Mouse (Mus musculus): Measurements from ENCODE around the gene Rgs3.

Rgs3 gene

GRCm38 (mm10) chr4:62559797-62560329, at the start of gene Rgs3:
Rgs3 (plus strand) TSS chr4:62559847.
- no peak for DNase-seq (ENCODE audit: low spot score in 2 of 2)

GRCm38 (mm10) chr4:62509946-62510345, 49.7 kb upstream of the Rgs3 start:
- DNase-seq (ENCODE audit: low spot score in 2 of 2) = no peak

- DNase-seq (ENCODE audit: low spot score in 2 of 2) = no peak
Observed at GRCm38 (mm10) chr4:62513998-62514506, 45.6 kb upstream of the Rgs3 start.

- DNase-seq (ENCODE audit: low spot score in 2 of 2) = no peak
Observed at GRCm38 (mm10) chr4:62514995-62515394, 44.7 kb upstream of the Rgs3 start.

- no peak for DNase-seq (ENCODE audit: low spot score in 2 of 2)
Observed at GRCm38 (mm10) chr4:62515490-62515889, 44.2 kb upstream of the Rgs3 start.

GRCm38 (mm10) chr4:62516079-62516478, 43.6 kb upstream of the Rgs3 start:
- DNase-seq (ENCODE audit: low spot score in 2 of 2) = no peak

- no peak for DNase-seq (ENCODE audit: low spot score in 2 of 2)
Observed at GRCm38 (mm10) chr4:62516579-62516978, 43.1 kb upstream of the Rgs3 start.

GRCm38 (mm10) chr4:62517046-62517445, 42.6 kb upstream of the Rgs3 start:
- no peak for DNase-seq (ENCODE audit: low spot score in 2 of 2)

DNA sequence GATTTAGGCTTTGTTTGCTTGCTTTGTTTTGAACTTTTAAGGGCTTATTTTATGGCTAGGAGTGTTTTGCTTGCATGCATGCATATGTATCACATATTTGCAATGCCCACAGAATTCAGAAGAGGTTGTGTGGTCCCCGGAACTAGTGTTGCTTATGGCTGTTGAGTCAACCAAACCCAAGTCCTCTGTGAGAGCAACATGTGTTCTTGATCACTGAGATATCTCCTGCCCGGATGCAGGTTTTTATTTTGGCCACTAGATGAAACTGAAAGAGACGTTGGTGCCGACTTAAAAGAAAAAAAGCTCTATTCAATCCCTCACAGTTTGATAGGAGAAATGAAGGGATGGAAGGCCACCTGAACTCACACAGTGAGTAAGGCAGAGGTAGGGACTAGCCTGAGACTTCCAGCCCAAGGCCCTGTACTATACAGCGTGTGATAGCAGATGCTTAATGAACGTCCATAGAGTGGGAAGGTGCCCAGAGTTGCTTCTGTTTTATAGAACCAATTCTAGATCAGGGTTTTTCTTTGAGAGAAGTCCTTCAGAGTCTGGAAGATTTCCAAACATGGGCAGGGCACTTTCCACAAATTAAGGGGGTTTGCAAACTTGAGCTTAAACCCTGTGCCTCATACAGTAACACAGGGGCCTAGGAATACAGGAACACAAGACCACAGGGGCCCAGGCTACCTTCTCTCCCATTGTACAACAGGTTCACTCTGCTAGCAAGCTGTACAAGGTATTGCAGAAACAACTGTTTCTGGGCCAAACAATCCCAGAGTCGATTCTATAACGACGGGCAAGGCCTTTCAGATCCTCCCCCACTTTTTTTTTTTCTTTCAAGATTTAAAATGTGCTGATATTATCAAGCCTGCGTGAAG, 41.9 kb upstream of the Rgs3 start:
- peak in 1 of 2 experiments; percentile 31 for DNase-seq (ENCODE audit: low spot score in 2 of 2)

DNA sequence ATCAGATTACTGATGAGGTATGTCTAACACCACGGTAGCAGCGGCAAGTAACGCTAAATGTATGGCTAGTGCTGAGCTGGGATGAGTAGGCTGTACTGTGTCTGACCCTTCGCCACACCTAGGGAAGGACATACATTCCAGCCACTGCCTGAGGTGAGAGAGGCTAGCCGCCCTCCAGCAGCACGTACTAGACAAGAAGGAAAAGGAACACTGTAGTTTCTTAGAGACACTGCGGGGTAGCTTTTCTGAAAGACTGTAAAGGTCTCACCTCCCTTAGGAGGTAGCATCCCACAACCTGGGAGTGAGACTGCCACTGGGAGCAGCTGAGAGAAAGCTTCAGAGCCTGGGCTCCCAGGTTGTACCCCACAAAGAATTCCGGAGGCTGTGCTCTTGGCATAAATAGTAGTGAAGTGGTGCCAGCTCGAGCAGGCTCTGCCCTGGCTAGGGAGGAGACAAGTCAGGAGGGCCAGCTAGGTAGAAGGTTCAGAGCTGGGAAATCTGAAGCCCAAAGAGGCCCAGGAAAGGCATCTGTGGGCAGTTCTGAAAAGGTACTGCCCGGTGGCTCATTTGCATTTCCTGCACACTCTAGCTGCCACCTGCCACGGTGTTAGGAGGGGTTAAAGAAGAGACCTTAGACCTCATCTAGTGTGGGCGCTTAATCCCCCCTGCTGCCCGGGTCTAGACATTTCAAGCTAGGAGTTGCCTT, 41.1 kb upstream of the Rgs3 start:
- peak in 1 of 2 experiments; percentile 11 for DNase-seq (ENCODE audit: low spot score in 2 of 2)

- DNase-seq (ENCODE audit: low spot score in 2 of 2) = no peak
Observed at GRCm38 (mm10) chr4:62519122-62519848, 40.4 kb upstream of the Rgs3 start.

GRCm38 (mm10) chr4:62519849-62520233, 39.8 kb upstream of the Rgs3 start, which contains the start of gene Alad:
Alad (minus strand) TSS chr4:62519918.
- DNase-seq (ENCODE audit: low spot score in 2 of 2) = peak; percentile 34 to 38

DNA sequence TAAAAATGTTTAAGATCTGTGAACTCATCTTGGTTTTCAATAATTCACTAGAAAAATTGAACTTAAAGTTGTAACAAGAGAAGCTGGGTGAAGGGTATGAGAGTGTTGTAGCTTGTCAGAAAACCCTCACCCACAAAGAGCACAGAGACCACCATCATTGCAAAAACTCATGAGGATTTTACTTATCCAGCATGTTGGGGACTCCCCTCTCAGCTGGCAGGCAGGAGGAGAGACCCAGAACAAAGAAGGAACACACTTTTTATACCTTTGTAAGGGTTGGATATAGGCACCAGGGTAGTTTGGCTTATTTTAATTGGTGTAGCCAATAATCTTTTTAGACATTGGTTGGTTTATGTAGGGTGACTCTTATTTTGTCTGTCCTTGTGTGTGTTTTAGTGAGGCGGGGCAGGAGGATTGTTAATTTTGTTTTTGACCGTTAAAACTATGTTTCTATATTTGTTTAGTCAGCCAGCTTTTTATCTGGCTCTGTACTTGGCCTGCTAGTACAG, 38.7 kb upstream of the Rgs3 start:
- DNase-seq (ENCODE audit: low spot score in 2 of 2) = no peak

DNA sequence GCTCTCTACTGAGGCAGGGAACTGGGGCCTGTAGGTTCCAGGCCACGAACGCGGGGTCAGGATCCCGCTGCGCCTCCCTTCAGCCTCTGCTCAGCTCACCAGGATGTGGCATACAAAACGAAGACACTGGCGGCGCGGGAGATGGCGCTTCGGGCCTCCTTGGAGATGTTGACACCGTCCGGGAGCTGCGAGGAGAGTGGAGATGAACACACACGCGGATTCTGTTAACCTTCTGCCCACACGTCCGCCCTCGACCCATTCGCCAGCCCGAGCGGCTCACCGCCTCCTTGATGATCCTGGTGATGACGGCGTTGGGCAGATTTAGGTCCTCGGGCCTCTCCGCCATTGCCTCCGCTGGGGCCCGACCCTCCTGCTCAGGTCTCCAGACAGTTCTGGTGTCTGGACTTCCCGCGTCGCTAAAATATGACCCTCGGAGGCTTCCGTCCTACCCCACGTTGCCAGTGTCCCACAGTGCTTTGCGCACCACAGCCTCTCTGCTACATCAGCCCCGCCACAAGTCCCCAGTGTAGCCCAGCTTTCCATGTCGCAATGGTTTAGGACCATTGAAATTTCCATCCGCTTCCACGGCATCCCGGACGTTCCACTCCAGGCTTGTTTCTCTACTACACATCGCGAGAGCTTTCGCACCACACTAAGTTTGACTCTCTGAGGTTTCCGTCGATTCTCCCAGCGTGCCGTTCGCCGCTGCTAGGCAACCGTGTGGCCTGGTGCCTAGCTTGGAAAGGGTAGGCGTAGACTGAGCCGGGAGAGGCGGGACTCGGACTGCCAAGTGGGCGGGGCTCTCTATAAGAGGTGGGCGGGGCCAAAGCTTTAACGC, 34.8 kb upstream of the Rgs3 start, which contains the start of the genes Pole3 and 4933430I17Rik:
Gene Pole3, minus strand, starts transcription at position 418 of the 838 bp plus-strand sequence.
Gene 4933430I17Rik, plus strand, starts transcription at position 719 of the 838 bp plus-strand sequence.
- DNase-seq (ENCODE audit: low spot score in 2 of 2) = peak; percentile 94 to 95

GRCm38 (mm10) chr4:62525489-62525811, 34.2 kb upstream of the Rgs3 start:
- DNase-seq (ENCODE audit: low spot score in 2 of 2) = no peak

DNA sequence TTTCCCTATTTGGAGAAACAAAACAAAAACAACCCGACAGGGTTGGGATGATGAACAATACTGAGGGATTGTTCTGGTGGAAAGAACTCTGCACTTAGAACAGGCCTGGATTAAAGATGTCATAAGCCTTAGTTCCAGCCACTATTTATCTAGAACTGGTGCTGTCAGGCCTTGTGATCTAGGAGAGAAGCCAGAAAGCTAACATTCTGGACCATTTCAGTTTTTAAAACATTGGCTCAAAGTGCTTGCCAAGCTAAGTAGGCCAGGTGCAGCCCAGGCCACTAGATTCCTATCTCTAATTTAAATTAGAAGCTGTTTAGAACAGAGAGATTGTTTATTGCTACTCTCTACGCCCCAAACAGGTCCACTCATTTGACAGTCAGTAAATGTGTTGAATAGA, 33.4 kb upstream of the Rgs3 start:
- no peak for DNase-seq (ENCODE audit: low spot score in 2 of 2)

GRCm38 (mm10) chr4:62527655-62528054, 32.0 kb upstream of the Rgs3 start:
- no peak for DNase-seq (ENCODE audit: low spot score in 2 of 2)

GRCm38 (mm10) chr4:62533729-62534128, 25.9 kb upstream of the Rgs3 start:
- DNase-seq (ENCODE audit: low spot score in 2 of 2) = no peak

- DNase-seq (ENCODE audit: low spot score in 2 of 2) = no peak
Observed at GRCm38 (mm10) chr4:62541802-62542201, 17.8 kb upstream of the Rgs3 start.

- no peak for DNase-seq (ENCODE audit: low spot score in 2 of 2)
Observed at GRCm38 (mm10) chr4:62543782-62544181, 15.9 kb upstream of the Rgs3 start.

DNA sequence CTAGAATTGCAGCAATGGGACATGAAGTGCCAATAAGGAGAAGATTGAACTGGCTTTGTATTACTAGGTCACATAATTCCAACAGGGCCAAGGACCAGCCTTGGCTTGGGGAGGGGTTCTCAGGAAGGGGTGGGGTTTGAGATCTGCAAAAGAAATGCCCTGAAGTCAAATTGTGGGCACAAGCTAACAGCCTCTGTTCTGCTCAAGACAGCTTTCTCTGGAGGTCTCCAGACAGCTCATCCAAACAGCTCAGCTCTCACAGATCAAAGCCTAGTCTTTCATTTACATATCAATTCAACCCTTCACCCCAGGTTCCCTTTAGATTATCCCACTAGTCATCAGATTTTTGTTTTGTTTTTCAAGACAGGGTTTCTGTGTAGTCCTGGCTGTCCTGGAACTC, 14.8 kb upstream of the Rgs3 start:
- DNase-seq (ENCODE audit: low spot score in 2 of 2) = no peak

Measured in natural killer cell, adult 2 months (primary cell).